8 mouse cellular contexts compared by ENCODE assay signal in the genomic region with DNA sequence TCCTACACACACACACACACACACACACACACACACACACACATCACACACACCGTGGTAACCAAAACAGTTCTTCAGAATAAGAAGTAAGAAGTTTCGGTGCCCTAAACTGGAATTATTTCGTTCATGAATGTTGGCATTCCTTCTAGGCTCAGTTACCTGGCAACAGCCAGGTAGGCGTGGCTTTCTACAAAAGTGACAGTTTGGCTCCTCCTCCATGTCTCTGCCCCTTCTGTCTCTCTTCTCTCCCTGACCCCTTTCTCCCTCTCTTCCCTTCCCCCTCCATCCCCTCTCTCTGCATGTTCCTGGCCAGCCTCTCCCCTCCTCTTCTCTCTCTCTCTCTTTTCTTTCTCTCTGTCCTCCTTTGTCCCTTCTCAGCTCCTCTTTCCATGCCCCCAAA. TPM values are rescaled to one million over a fixed set of nuclear protein-coding genes. Genes with fewer than 3 reads are reported as not detected.
A peak's percentile ranks its signal among the peaks of the same experiment; 100 is the strongest.
DNase-seq lines count a peak whose midpoint lies in the region; ATAC-seq lines count a peak whose summit lies in the region.

No protein-coding gene starts in this region.

- WGBS in lung, embryonic 16.5 days = 31% methylated on average over 4 of the region's 4 CpGs
- WGBS in forebrain, embryonic 14.5 days = 14% methylated on average over 4 of the region's 4 CpGs
- WGBS in limb, embryonic 12.5 days = 30% methylated on average over 4 of the region's 4 CpGs
- WGBS in neural tube, embryonic 15.5 days = 31% methylated on average over 4 of the region's 4 CpGs

- H3K27me3 ChIP-seq in lung, embryonic 16.5 days (ENCODE audit: control insufficient read depth, insufficient read depth, low read depth, low read length) = no peaks in the 10 kb centered on the region
- peaks cover 6% of the 10 kb centered on the region; the same call in 1 of the 2 replicates for H3K27me3 ChIP-seq in forebrain, embryonic 14.5 days (replicated peaks; ENCODE audit: control insufficient read depth, insufficient read depth, low read length)
- peaks cover 5% of the 10 kb centered on the region for H3K27me3 ChIP-seq in limb, embryonic 12.5 days
- no peaks in the 10 kb centered on the region for H3K27me3 ChIP-seq in neural tube, embryonic 15.5 days (replicated peaks)

- no peak for ATAC-seq in lung, embryonic 16.5 days (ENCODE audit: low read depth)
- no peak for ATAC-seq in forebrain, embryonic 14.5 days
- ATAC-seq in limb, embryonic 12.5 days (ENCODE audit: insufficient number of reproducible peaks, insufficient read depth, low FRiP score, low TSS enrichment, low read depth) = no peak
- ATAC-seq in neural tube, embryonic 15.5 days (ENCODE audit: low FRiP score) = no peak
- no peak for ATAC-seq in frontal cortex, adult (ENCODE audit: low TSS enrichment)

- H3K9ac ChIP-seq in lung, embryonic 16.5 days (ENCODE audit: low read length) = peak overlapping the region; percentile 63; the same call in 1 of the 2 replicates
- no peak overlapping the region for H3K9ac ChIP-seq in forebrain, embryonic 14.5 days (ENCODE audit: low read length)
- 0 out of 2 replicates have a peak overlapping the region, but pooled peaks have one; percentile 69 for H3K9ac ChIP-seq in limb, embryonic 12.5 days (replicated peaks)
- H3K9ac ChIP-seq in neural tube, embryonic 15.5 days (replicated peaks) = no peak overlapping the region; the same call in 1 of the 2 replicates

- no peaks in the 10 kb centered on the region for H3K36me3 ChIP-seq in lung, embryonic 16.5 days (ENCODE audit: control insufficient read depth, insufficient read depth, low read length)
- H3K36me3 ChIP-seq in forebrain, embryonic 14.5 days (ENCODE audit: control insufficient read depth, insufficient read depth, low read length) = no peaks in the 10 kb centered on the region
- no peaks in the 10 kb centered on the region for H3K36me3 ChIP-seq in limb, embryonic 12.5 days
- H3K36me3 ChIP-seq in neural tube, embryonic 15.5 days = no peaks in the 10 kb centered on the region

- no peak for DNase-seq in lung, postnatal 4 days
- DNase-seq in forebrain, embryonic 14.5 days (ENCODE audit: low spot score) = peak; percentile 38
- DNase-seq in MN1 (ENCODE audit: low spot score) = no peak
- DNase-seq in ovary, adult 18-20 months (ENCODE audit: low spot score) = no peak

- peaks cover 33% of the 10 kb centered on the region for H3K4me1 ChIP-seq in lung, embryonic 16.5 days (replicated peaks; ENCODE audit: control insufficient read depth, insufficient read depth, low read length)
- peaks cover 21% of the 10 kb centered on the region for H3K4me1 ChIP-seq in forebrain, embryonic 14.5 days (ENCODE audit: control insufficient read depth, insufficient read depth, low read length)
- H3K4me1 ChIP-seq in limb, embryonic 12.5 days (replicated peaks) = peaks cover 40% of the 10 kb centered on the region
- peaks cover 40% of the 10 kb centered on the region for H3K4me1 ChIP-seq in neural tube, embryonic 15.5 days

- peak overlapping the region; percentile 85 for H3K4me2 ChIP-seq in lung, embryonic 16.5 days (ENCODE audit: low read depth, low read length)
- peak overlapping the region; percentile 68; the same call in 1 of the 2 replicates for H3K4me2 ChIP-seq in forebrain, embryonic 14.5 days (ENCODE audit: low read length)
- peak overlapping the region; percentile 82 for H3K4me2 ChIP-seq in limb, embryonic 12.5 days
- H3K4me2 ChIP-seq in neural tube, embryonic 15.5 days = peak overlapping the region; percentile 84

- peak overlapping the region; percentile 52 for H3K4me3 ChIP-seq in lung, embryonic 16.5 days (ENCODE audit: low read length)
- H3K4me3 ChIP-seq in forebrain, embryonic 14.5 days (ENCODE audit: low read depth, low read length) = no peak overlapping the region
- H3K4me3 ChIP-seq in limb, embryonic 12.5 days (replicated peaks) = peak overlapping the region; percentile 48; the same call in 1 of the 2 replicates
- no peak overlapping the region for H3K4me3 ChIP-seq in neural tube, embryonic 15.5 days (replicated peaks)

- H3K27ac ChIP-seq in lung, embryonic 16.5 days (ENCODE audit: low read length) = peak overlapping the region; percentile 97
- H3K27ac ChIP-seq in forebrain, embryonic 14.5 days (ENCODE audit: low read depth, low read length) = no peak overlapping the region
- H3K27ac ChIP-seq in limb, embryonic 12.5 days = peak overlapping the region; percentile 98
- H3K27ac ChIP-seq in neural tube, embryonic 15.5 days (replicated peaks) = no peak overlapping the region

- no peaks in the 10 kb centered on the region for H3K9me3 ChIP-seq in lung, embryonic 16.5 days (ENCODE audit: control insufficient read depth, low read length)
- H3K9me3 ChIP-seq in forebrain, embryonic 14.5 days (replicated peaks; ENCODE audit: control insufficient read depth, low read length) = no peaks in the 10 kb centered on the region
- no peaks in the 10 kb centered on the region for H3K9me3 ChIP-seq in limb, embryonic 12.5 days
- no peaks in the 10 kb centered on the region for H3K9me3 ChIP-seq in neural tube, embryonic 15.5 days (replicated peaks)

RNA-seq across cellular contexts. Expression of a gene that starts 11.9 kb away (rescaled TPM):
- polyA plus RNA-seq in lung, embryonic 16.5 days (2015; fragmentation: Nextera tagmentation; extraction: Ambion mirVana) = 979 and 987 TPM in 2 replicates
- polyA plus RNA-seq in forebrain, embryonic 14.5 days (2014; fragmentation: Nextera tagmentation; extraction: Ambion mirVana) = 979 and 1,156 TPM in 2 replicates
- polyA plus RNA-seq in limb, embryonic 12.5 days (2016; fragmentation: Nextera tagmentation; extraction: Ambion mirVana) = 994 and 1,047 TPM in 2 replicates
- polyA plus RNA-seq in neural tube, embryonic 15.5 days (2015; fragmentation: Nextera tagmentation; extraction: Ambion mirVana) = 719 and 774 TPM in 2 replicates

RNA-seq across cellular contexts. Expression of a gene that starts 46.1 kb away (rescaled TPM):
- polyA plus RNA-seq in lung, embryonic 16.5 days (2015; fragmentation: Nextera tagmentation; extraction: Ambion mirVana) = 3.3 and 3.5 TPM in 2 replicates
- 10.0 and 11.6 TPM in 2 replicates for polyA plus RNA-seq in forebrain, embryonic 14.5 days (2014; fragmentation: Nextera tagmentation; extraction: Ambion mirVana)
- 4.6 and 4.7 TPM in 2 replicates for polyA plus RNA-seq in limb, embryonic 12.5 days (2016; fragmentation: Nextera tagmentation; extraction: Ambion mirVana)
- polyA plus RNA-seq in neural tube, embryonic 15.5 days (2015; fragmentation: Nextera tagmentation; extraction: Ambion mirVana) = 7.0 and 8.1 TPM in 2 replicates

Comparison
In these comparisons a context has a peak if more than half of its experiments do, and no peak if none do; other contexts are left out.
1. H3K27ac ChIP-seq: peak in lung, embryonic 16.5 days (single experiment) and limb, embryonic 12.5 days (single experiment); none in forebrain, embryonic 14.5 days (single experiment) and neural tube, embryonic 15.5 days (single experiment).
2. H3K4me3 ChIP-seq: peak in lung, embryonic 16.5 days (single experiment) and limb, embryonic 12.5 days (single experiment); none in forebrain, embryonic 14.5 days (single experiment) and neural tube, embryonic 15.5 days (single experiment).
3. H3K9ac ChIP-seq: peak in lung, embryonic 16.5 days (single experiment) and limb, embryonic 12.5 days (single experiment); none in forebrain, embryonic 14.5 days (single experiment) and neural tube, embryonic 15.5 days (single experiment).
4. Peak in every context shown above with its lines, with median percentiles within 50 percentile points of each other: H3K4me2 ChIP-seq.